Mouse (Mus musculus) olfactory bulb, adult 2 months (tissue): Measurements from ENCODE around the gene Cmtm4.
"Not testable (repeated sequence)": the region's sequence is repeated elsewhere in the genome, so short reads cannot be mapped to it uniquely, and the experiment has no call there.

Experiments
- CTCF ChIP-seq: fragments of 200-500 bp; IDR thresholded peaks from 2 replicates; pipeline ENCODE4 v1.5.1; 2012; ENCODE audit warnings: low read depth, mild to moderate bottlenecking, low read length, moderate library complexity; ENCODE audit not compliant: insufficient read depth
- POLR2A ChIP-seq: fragments of 200-500 bp; IDR thresholded peaks from 2 replicates; pipeline ENCODE4 v1.6.1; 2012; ENCODE audit warnings: mild to moderate bottlenecking, low read depth, low read length, moderate library complexity; ENCODE audit not compliant: insufficient read depth

- TF ChIP-seq CTCF, POLR2A: not testable (repeated sequence)
Measured at GRCm38 (mm10) chr8:104312023-104312422, 83.6 kb downstream of the Cmtm4 start.
